Mouse (Mus musculus): ENCODE measurements around the gene 1810010H24Rik. TPM values are rescaled to one million over a fixed set of nuclear protein-coding genes. Genes with fewer than 3 reads are reported as not detected.
"Not testable (repeated sequence)": the region's sequence is repeated elsewhere in the genome, so short reads cannot be mapped to it uniquely, and the experiment has no call there.

Gene 1810010H24Rik
- total RNA-seq, 2 experiments from 2014 or later: 3.2 to 6.3 TPM

GRCm38 (mm10) chr11:107041396-107041795 lies 15.9 kb downstream of the 1810010H24Rik start:
- DNase-seq (ENCODE audit: low spot score in 2 of 2): no peak

GRCm38 (mm10) chr11:107043361-107043760 lies 17.9 kb downstream of the 1810010H24Rik start:
- DNase-seq (ENCODE audit: low spot score in 2 of 2): no peak

GRCm38 (mm10) chr11:107044321-107044720 lies 18.8 kb downstream of the 1810010H24Rik start:
- peak in 1 of 2 experiments; percentile 46 for DNase-seq (ENCODE audit: low spot score in 2 of 2)

GRCm38 (mm10) chr11:107045546-107045945 lies 20.1 kb downstream of the 1810010H24Rik start:
- DNase-seq (ENCODE audit: low spot score in 2 of 2): no peak

GRCm38 (mm10) chr11:107046766-107047620 lies 21.5 kb downstream of the 1810010H24Rik start:
- DNase-seq (ENCODE audit: low spot score in 2 of 2): no peak

- no peak for DNase-seq (ENCODE audit: low spot score in 2 of 2)
These were observed 29.4 kb downstream of the 1810010H24Rik start for GRCm38 (mm10) chr11:107054870-107055269.

- no peak for DNase-seq (ENCODE audit: low spot score in 2 of 2)
These were observed 31.9 kb downstream of the 1810010H24Rik start for GRCm38 (mm10) chr11:107057391-107057790.

GRCm38 (mm10) chr11:107059634-107060033 lies 34.2 kb downstream of the 1810010H24Rik start:
- not testable (repeated sequence) for DNase-seq (ENCODE audit: low spot score in 2 of 2)

GRCm38 (mm10) chr11:107060941-107061340 lies 35.5 kb downstream of the 1810010H24Rik start:
- DNase-seq (ENCODE audit: low spot score in 2 of 2): no peak

GRCm38 (mm10) chr11:107063067-107063466 lies 37.6 kb downstream of the 1810010H24Rik start:
- DNase-seq (ENCODE audit: low spot score in 2 of 2): no peak

GRCm38 (mm10) chr11:107064590-107064989 lies 39.1 kb downstream of the 1810010H24Rik start:
- no peak for DNase-seq (ENCODE audit: low spot score in 2 of 2)

GRCm38 (mm10) chr11:107065216-107065785 lies 39.8 kb downstream of the 1810010H24Rik start:
- no peak for DNase-seq (ENCODE audit: low spot score in 2 of 2)

Other genes starting within 250 kb of the 1810010H24Rik start
- 10 to 100 TPM; 12.8 to 13.1 TPM for gene Polg2, start 246.1 kb upstream of the 1810010H24Rik start, total RNA-seq (2021)
- gene Ddx5, start 236.5 kb upstream of the 1810010H24Rik start, total RNA-seq (2021): 100 to 1,000 TPM; 889 to 991 TPM
- gene Cep95, start 236.4 kb upstream of the 1810010H24Rik start, total RNA-seq (2021): 10 to 100 TPM; 16.1 to 18.1 TPM
- gene Smurf2, start 105.0 kb upstream of the 1810010H24Rik start, total RNA-seq (2021): 10 to 100 TPM; 40.9 to 44.5 TPM
- 10 to 100 TPM; 52.5 to 54.6 TPM for gene Kpna2, start 26.1 kb upstream of the 1810010H24Rik start, total RNA-seq (2021)
- 10 to 100 TPM; 51.6 to 55.4 TPM for gene Bptf, start 106.4 kb downstream of the 1810010H24Rik start, total RNA-seq (2021)
- 10 to 100 TPM; 27.0 to 27.3 TPM for gene Nol11, start 163.7 kb downstream of the 1810010H24Rik start, total RNA-seq (2021)